Mouse (Mus musculus): ENCODE results near the gene Tmprss11g.

DNA sequence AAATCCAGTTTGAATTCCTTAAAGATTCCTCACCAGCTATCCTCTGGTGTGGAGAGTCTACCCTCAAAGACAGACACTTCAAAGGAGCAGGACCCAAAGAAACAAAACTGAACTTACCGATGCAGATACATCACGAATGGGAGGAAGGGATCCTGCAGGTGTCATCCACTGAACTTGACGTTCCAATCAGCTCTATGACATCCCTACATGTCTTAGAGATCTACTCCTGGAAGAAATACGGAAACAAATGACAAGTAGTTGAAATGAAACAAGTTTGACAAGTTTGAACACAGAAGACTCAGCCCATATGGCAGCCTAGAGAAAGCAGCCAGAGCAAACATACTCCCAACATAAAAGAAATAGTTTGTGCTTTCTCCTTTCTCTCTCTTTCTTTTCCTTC, 49.5 kb downstream of the Tmprss11g start, which contains the start of gene Tmprss11a:
- TF ChIP-seq CTCF (IDR thresholded peaks at IDR 0.05; ENCODE audit: low read depth) (no peak), EP300 (IDR thresholded peaks at IDR 0.05; ENCODE audit: low read depth) (no peak)

Data from liver, embryonic 14.5 days (tissue).